Mouse (Mus musculus) limb, embryonic 14.5 days (tissue): ENCODE measurements at regions not wholly inside any gene's neighbourhood (a gene's known extent, or its start where the extent isn't known, plus 50 kb on each side); places are given as distances from the start of the nearest gene placed in this dataset.

Experiments used
- ATAC-seq: fragments of 200-750 bp; cut with Nextera tagmentation; 2 replicates; pipeline ENCODE4 v1.8.0; 2017; ENCODE audit warnings: low read depth, moderate number of reproducible peaks, moderate TSS enrichment; ENCODE audit not compliant: low FRiP score
- DNase-seq: peaks from one replicate; pipeline ENCODE4 v3.0.0-alpha.2; 2015; ENCODE audit warnings: low spot score
- H3K27ac ChIP-seq: fragments of 300-500 bp; sonication (generic); replicated peaks from 2 replicates; pipeline ENCODE4 v1.5.1; 2014; ENCODE audit warnings: low read depth, mild to moderate bottlenecking, low read length, moderate library complexity, mixed read lengths
- H3K27me3 ChIP-seq: fragments of 300-500 bp; sonication (generic); 2 replicates; pipeline ENCODE4 v1.6.1; 2014; ENCODE audit warnings: low read length, mixed read lengths; ENCODE audit not compliant: control insufficient read depth, insufficient read depth
- H3K36me3 ChIP-seq: fragments of 300-500 bp; sonication (generic); 2 replicates; pipeline ENCODE4 v1.6.1; 2014; ENCODE audit warnings: mild to moderate bottlenecking, low read length, moderate library complexity, mixed read lengths; ENCODE audit not compliant: control insufficient read depth, insufficient read depth
- H3K4me1 ChIP-seq: fragments of 300-500 bp; sonication (generic); 2 replicates; pipeline ENCODE4 v1.6.1; 2014; ENCODE audit warnings: antibody characterized with exemption, low read length, mixed read lengths; ENCODE audit not compliant: control insufficient read depth, insufficient read depth
- H3K4me2 ChIP-seq: fragments of 300-500 bp; sonication (generic); replicated peaks from 2 replicates; pipeline ENCODE4 v1.6.1; 2014; ENCODE audit warnings: low read depth, mild to moderate bottlenecking, low read length, moderate library complexity; ENCODE audit not compliant: severe bottlenecking
- H3K4me3 ChIP-seq: fragments of 300-500 bp; sonication (generic); replicated peaks from 2 replicates; pipeline ENCODE4 v1.5.1; 2014; ENCODE audit warnings: low read length
- H3K9ac ChIP-seq: fragments of 300-500 bp; sonication (generic); 2 replicates; pipeline ENCODE4 v1.6.1; 2014; ENCODE audit warnings: mild to moderate bottlenecking, low read depth, low read length, moderate library complexity; ENCODE audit not compliant: severe bottlenecking
- H3K9me3 ChIP-seq: fragments of 300-500 bp; sonication (generic); 2 replicates; pipeline ENCODE4 v1.6.1; 2016; ENCODE audit warnings: low read length; ENCODE audit not compliant: control insufficient read depth
- POLR2A ChIP-seq: fragments of 200-500 bp; IDR thresholded peaks from 2 replicates; pipeline ENCODE4 v1.8.0; 2012; ENCODE audit warnings: inconsistent platforms, mild to moderate bottlenecking, moderate library complexity, borderline replicate concordance; ENCODE audit not compliant: insufficient read depth, insufficient read length; ENCODE audit errors: extremely low read depth
- WGBS: fragments of 180-500 bp; shearing (Covaris S2); extraction: QIAGEN DNeasy Blood & Tissue Kit; methylation state at CpG from one replicate; pipeline ENCODE4 v1.1.7; 2014; 5-methylcytosine and 5-hydroxymethylcytosine counted together

DNA sequence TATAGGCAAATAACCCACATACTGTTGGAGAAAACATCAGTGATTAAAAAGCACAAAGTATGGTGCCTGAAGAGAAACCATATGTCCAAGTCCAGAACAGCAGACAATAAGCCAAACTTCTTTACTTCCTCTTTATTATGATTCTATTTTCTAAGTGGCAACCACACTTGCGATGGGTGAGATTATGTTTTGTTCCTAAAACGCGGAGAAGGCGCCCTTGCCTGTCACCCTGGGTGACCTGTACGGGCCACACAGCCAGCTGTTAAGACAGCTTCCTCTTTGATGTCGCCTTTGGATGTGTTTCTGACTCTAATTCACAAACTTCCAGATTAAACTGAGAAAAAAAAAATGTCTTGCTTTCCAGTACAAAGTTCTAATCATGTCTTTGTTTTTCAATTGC lies 83.9 kb upstream of the Sgip1 start:
- Histone ChIP-seq H3K4me3 (no peak overlapping the region), H3K4me1 (no peaks in the 10 kb centered on the region), H3K27ac (no peak overlapping the region), H3K27me3 (no peaks in the 10 kb centered on the region), H3K9ac (no peak overlapping the region), H3K9me3 (no peaks in the 10 kb centered on the region), H3K36me3 (no peaks in the 10 kb centered on the region), H3K4me2 (no peak overlapping the region)
- 47% methylated on average over 6 of the region's 6 CpGs for WGBS
- no peak for ATAC-seq
- DNase-seq = no peak
- TF ChIP-seq POLR2A = no peak

- TF ChIP-seq POLR2A = no peak
- Histone ChIP-seq H3K4me1 (no peaks in the 10 kb centered on the region), H3K27ac (no peak overlapping the region), H3K9ac (no peak overlapping the region), H3K4me2 (no peak overlapping the region), H3K27me3 (no peaks in the 10 kb centered on the region), H3K9me3 (no peaks in the 10 kb centered on the region), H3K36me3 (no peaks in the 10 kb centered on the region), H3K4me3 (no peak overlapping the region)
- no peak for ATAC-seq
- 70% methylated on average over 2 of the region's 2 CpGs for WGBS
- DNase-seq = no peak
Measured at GRCm38 (mm10) chr4:102658578-102658977, 82.5 kb upstream of the Sgip1 start.

DNA sequence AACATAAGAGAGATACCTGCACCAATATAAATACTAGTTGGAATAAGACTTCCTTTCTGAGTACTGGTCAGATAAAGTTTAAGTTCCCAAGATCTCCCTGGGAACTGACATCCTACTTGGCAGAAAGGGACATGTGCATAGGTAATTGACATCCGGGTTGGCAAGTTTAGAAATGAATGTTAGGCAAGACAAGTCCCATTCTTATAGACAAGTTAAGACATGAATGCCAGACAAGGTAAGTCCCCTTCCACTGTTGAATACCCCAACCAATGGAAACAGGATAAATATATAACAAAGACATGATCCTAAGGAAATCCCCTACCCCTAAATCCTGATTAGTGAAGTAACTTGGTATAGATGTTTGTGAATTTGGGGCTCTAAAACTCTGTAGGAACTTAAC lies 77.5 kb upstream of the Sgip1 start:
- DNase-seq = no peak
- no peak for ATAC-seq
- H3K9me3 ChIP-seq = no peaks in the 10 kb centered on the region
- no peak overlapping the region for H3K27ac ChIP-seq
- no peak overlapping the region for H3K4me2 ChIP-seq
- H3K27me3 ChIP-seq = no peaks in the 10 kb centered on the region
- no peak overlapping the region for H3K4me3 ChIP-seq
- no peak overlapping the region for H3K9ac ChIP-seq
- TF ChIP-seq POLR2A = no peak
- H3K36me3 ChIP-seq = no peaks in the 10 kb centered on the region
- 86% methylated on average over 1 of the region's 1 CpGs for WGBS
- H3K4me1 ChIP-seq = no peaks in the 10 kb centered on the region

DNA sequence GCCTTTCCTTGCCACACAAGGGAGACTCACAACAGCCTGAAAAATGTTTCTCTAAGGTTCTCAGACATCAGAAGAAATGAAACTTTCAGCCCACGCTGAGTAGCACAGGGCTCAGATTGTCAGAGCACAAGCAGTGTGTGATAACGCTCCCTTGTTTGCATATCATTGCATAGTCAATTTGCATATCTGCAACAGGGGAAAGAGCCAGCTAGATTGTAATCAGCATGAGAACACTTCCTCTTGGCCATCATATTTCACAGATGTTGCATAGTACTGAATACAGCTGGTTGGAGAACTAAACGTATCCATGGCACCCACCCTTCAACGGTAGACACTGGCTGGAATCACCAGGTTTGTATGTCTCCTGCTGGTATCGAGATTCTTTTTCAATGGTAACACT lies 58.9 kb upstream of the Sgip1 start:
- no peaks in the 10 kb centered on the region for H3K9me3 ChIP-seq
- TF ChIP-seq POLR2A = no peak
- H3K4me1 ChIP-seq = no peaks in the 10 kb centered on the region
- no peaks in the 10 kb centered on the region for H3K36me3 ChIP-seq
- 75% methylated on average over 5 of the region's 5 CpGs for WGBS
- H3K27me3 ChIP-seq = no peaks in the 10 kb centered on the region
- H3K9ac ChIP-seq = no peak overlapping the region
- no peak overlapping the region for H3K4me2 ChIP-seq
- no peak overlapping the region for H3K4me3 ChIP-seq
- ATAC-seq (no peak), DNase-seq (no peak)
- no peak overlapping the region for H3K27ac ChIP-seq

- Histone ChIP-seq H3K36me3 (no peaks in the 10 kb centered on the region), H3K27me3 (no peaks in the 10 kb centered on the region), H3K27ac (no peak overlapping the region), H3K9ac (no peak overlapping the region), H3K9me3 (no peaks in the 10 kb centered on the region), H3K4me1 (no peaks in the 10 kb centered on the region), H3K4me3 (no peak overlapping the region), H3K4me2 (no peak overlapping the region)
- WGBS = 27% methylated on average over 1 of the region's 1 CpGs
- ATAC-seq (no peak), DNase-seq (peak; percentile 34)
- TF ChIP-seq POLR2A = no peak
Measured at GRCm38 (mm10) chr4:102685045-102685444, 56.1 kb upstream of the Sgip1 start.

DNA sequence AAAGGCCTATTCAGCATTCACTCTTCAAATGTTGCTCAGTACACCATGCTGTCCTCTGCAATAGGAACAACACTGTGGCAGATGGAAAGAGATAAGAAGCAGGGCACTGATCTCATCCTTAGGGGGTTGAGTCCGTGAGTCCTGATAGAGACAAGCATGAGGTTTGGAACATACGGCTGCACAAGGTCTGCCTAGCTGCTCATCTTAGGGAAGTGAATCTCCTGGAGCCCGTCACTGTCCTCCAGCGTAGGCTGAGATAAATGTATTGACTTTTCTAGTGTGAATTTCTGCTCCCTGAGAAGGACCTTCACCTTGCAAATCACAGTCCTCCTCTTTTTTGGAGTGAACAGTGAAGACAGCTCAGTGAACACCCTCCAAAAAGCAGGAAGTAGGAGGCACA lies 52.7 kb upstream of the Sgip1 start:
- 83% methylated on average over 4 of the region's 4 CpGs for WGBS
- Histone ChIP-seq H3K4me1 (no peaks in the 10 kb centered on the region), H3K9me3 (no peaks in the 10 kb centered on the region), H3K36me3 (no peaks in the 10 kb centered on the region), H3K4me2 (no peak overlapping the region), H3K9ac (no peak overlapping the region), H3K4me3 (no peak overlapping the region), H3K27ac (no peak overlapping the region), H3K27me3 (no peaks in the 10 kb centered on the region)
- DNase-seq (no peak), ATAC-seq (no peak)
- no peak for TF ChIP-seq POLR2A
